Mouse (Mus musculus) E14TG2a.4 (cell line): ENCODE data around the gene Scarb1.

ENCODE experiments used
- CTCF ChIP-seq: conservative IDR thresholded peaks from 2 replicates; pipeline ENCODE4 v1.5.1; 2014; ENCODE audit warnings: low read length
- NANOG ChIP-seq: IDR thresholded peaks from 2 replicates; pipeline ENCODE4 v1.6.1; 2014; ENCODE audit warnings: borderline replicate concordance, low read length, mixed read lengths
- POU5F1 ChIP-seq: IDR thresholded peaks from 2 replicates; pipeline ENCODE4 v1.6.1; 2014; ENCODE audit warnings: low read length, borderline replicate concordance

DNA sequence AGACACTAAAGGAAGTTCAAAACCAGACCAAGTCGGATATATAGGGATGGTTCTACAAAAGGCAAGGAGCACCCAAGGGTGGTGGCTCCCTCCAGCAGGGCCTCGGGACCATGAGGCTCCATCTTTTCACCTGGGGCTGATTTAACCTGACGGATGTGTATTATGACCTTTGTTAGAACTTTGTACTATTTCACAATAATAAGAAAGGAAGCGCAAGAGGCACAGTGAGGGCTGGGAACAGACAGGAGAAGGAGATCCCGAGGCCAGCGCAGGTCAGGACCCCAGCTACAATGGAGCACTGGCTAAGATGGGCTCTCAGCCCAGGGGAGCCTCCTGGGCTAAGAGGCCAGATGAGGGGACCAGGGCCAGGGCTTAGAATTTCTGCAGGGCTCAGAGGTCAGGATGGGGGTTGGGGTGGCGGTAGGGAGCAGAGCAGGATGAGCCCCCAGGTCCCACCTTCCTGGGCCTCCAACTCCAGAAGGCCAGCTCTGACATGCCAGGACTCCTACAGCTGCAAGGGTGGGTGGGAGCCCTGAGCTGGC lies 16.9 kb downstream of the Scarb1 start:
- TF ChIP-seq CTCF (no peak), POU5F1 (no peak), NANOG (no peak)
